Mouse (Mus musculus) kidney, adult 2 months (tissue): ENCODE data around the gene Anapc7. TPM values are rescaled to one million over a fixed set of nuclear protein-coding genes. Genes with fewer than 3 reads are reported as not detected.

Experiments
- DNase-seq: peaks from one replicate; pipeline ENCODE4 v3.0.0; 2021
- H3K27ac ChIP-seq: fragments of 200-500 bp; 2 replicates; pipeline ENCODE4 v1.5.1; 2012; ENCODE audit warnings: low read depth, low read length, control low read depth, inconsistent platforms; ENCODE audit not compliant: insufficient read depth
- H3K27me3 ChIP-seq: fragments of 200-500 bp; replicated peaks from 2 replicates; pipeline ENCODE4 v1.6.1; 2012; ENCODE audit warnings: mild to moderate bottlenecking, moderate library complexity, low read length, inconsistent platforms; ENCODE audit not compliant: control insufficient read depth, insufficient read depth
- H3K36me3 ChIP-seq: fragments of 200-500 bp; 2 replicates; pipeline ENCODE4 v1.6.1; 2012; ENCODE audit warnings: mild to moderate bottlenecking, moderate library complexity, low read length, inconsistent platforms; ENCODE audit not compliant: control insufficient read depth, insufficient read depth
- H3K4me1 ChIP-seq: fragments of 200-500 bp; 2 replicates; pipeline ENCODE4 v1.6.1; 2011; ENCODE audit warnings: low read length; ENCODE audit not compliant: control insufficient read depth, insufficient read depth
- H3K4me3 ChIP-seq: fragments of 200-500 bp; 2 replicates; pipeline ENCODE4 v1.5.1; 2011; ENCODE audit warnings: mild to moderate bottlenecking, low read depth, low read length, control low read depth; ENCODE audit not compliant: insufficient read depth
- CTCF ChIP-seq: fragments of 200-500 bp; conservative IDR thresholded peaks from 2 replicates; pipeline ENCODE4 v1.5.1; 2011; ENCODE audit warnings: low read depth, mild to moderate bottlenecking, control low read depth, low read length, moderate library complexity, mixed read lengths; ENCODE audit not compliant: insufficient read depth, insufficient read length
- POLR2A ChIP-seq: fragments of 200-500 bp; IDR thresholded peaks from one replicate; pipeline ENCODE4 v1.6.1; 2011; ENCODE audit warnings: low read depth, low read length, control low read depth
- WGBS: fragments of 180-500 bp; shearing (Covaris S2); methylation state at CpG from one replicate; pipeline ENCODE4 v1.1.7; 2018; 5-methylcytosine and 5-hydroxymethylcytosine counted together
- polyA plus RNA-seq: library from polyadenylated mRNA; depleted of rRNA; stranded (reverse); fragments of >200 nt; gene quantifications from 2 replicates; pipeline ENCODE4 v1.2.3, GENCODE M21; 2012; rRNA removed

Gene Anapc7
- polyA plus RNA-seq = 30.3 and 33.5 TPM in 2 replicates

- 9% methylated on average over 17 of the region's 17 CpGs for WGBS
Measured at GRCm38 (mm10) chr5:122421271-122422068, at the start of gene Anapc7. TSS of gene Anapc7 (plus strand) at chr5:122421693.

GRCm38 (mm10) chr5:122372192-122372769, 49.2 kb upstream of the Anapc7 start, which contains the start of gene Fam216a:
TSS of gene Fam216a (minus strand) at chr5:122372364.
- H3K4me1 ChIP-seq = no peaks in the 10 kb centered on the region
- no peak for TF ChIP-seq POLR2A
- no peak for TF ChIP-seq CTCF
- H3K27me3 ChIP-seq = no peaks in the 10 kb centered on the region
- peak within 1 kb of the TSS; percentile 67 for H3K27ac ChIP-seq
- WGBS = under 1% methylated on average over 53 of the region's 53 CpGs
- H3K36me3 ChIP-seq = no peaks in the 10 kb centered on the region
- DNase-seq = peak; percentile 100
- peak within 1 kb of the TSS; percentile 85 for H3K4me3 ChIP-seq

More at GRCm38 (mm10) chr5:122421271-122422068, at the start of gene Anapc7:
- no peak for TF ChIP-seq CTCF
- no peak for TF ChIP-seq POLR2A
- Histone ChIP-seq H3K4me1 (peaks cover 5% of the 10 kb centered on the region; the same call in 1 of the 2 replicates), H3K36me3 (no peaks in the 10 kb centered on the region), H3K4me3 (peak within 1 kb of the TSS; percentile 98), H3K27me3 (no peaks in the 10 kb centered on the region), H3K27ac (peak within 1 kb of the TSS; percentile 88)
- peak; percentile 74 for DNase-seq

GRCm38 (mm10) chr5:122372878-122373277, 48.6 kb upstream of the Anapc7 start:
- 12% methylated on average over 5 of the region's 5 CpGs for WGBS
- Histone ChIP-seq H3K4me3 (peak overlapping the region; percentile 79), H3K4me1 (no peaks in the 10 kb centered on the region), H3K27me3 (no peaks in the 10 kb centered on the region), H3K36me3 (no peaks in the 10 kb centered on the region), H3K27ac (peak overlapping the region; percentile 67; the same call in 1 of the 2 replicates)
- no peak for TF ChIP-seq CTCF
- TF ChIP-seq POLR2A = no peak
- no peak for DNase-seq

GRCm38 (mm10) chr5:122377101-122377833, 44.2 kb upstream of the Anapc7 start:
- WGBS = 88% methylated on average over 4 of the region's 4 CpGs
- TF ChIP-seq CTCF (no peak), POLR2A (no peak)
- peaks cover 2% of the 10 kb centered on the region for H3K36me3 ChIP-seq

GRCm38 (mm10) chr5:122378171-122378570, 43.3 kb upstream of the Anapc7 start:
- 94% methylated on average over 12 of the region's 12 CpGs for WGBS
- peaks cover 2% of the 10 kb centered on the region for H3K36me3 ChIP-seq
- H3K27me3 ChIP-seq = no peaks in the 10 kb centered on the region
- no peak for DNase-seq
- no peak overlapping the region for H3K4me3 ChIP-seq
- TF ChIP-seq POLR2A (no peak), CTCF (no peak)
- H3K27ac ChIP-seq = no peak overlapping the region
- no peaks in the 10 kb centered on the region for H3K4me1 ChIP-seq

More at GRCm38 (mm10) chr5:122377101-122377833, 44.2 kb upstream of the Anapc7 start:
- Histone ChIP-seq H3K4me1 (no peaks in the 10 kb centered on the region), H3K27ac (no peak overlapping the region), H3K27me3 (no peaks in the 10 kb centered on the region), H3K4me3 (no peak overlapping the region)
- DNase-seq = no peak

GRCm38 (mm10) chr5:122379374-122380155, 41.9 kb upstream of the Anapc7 start:
- WGBS = 42% methylated on average over 11 of the region's 11 CpGs
- H3K4me3 ChIP-seq = no peak overlapping the region
- H3K4me1 ChIP-seq = no peaks in the 10 kb centered on the region
- H3K36me3 ChIP-seq = peaks cover 2% of the 10 kb centered on the region
- no peaks in the 10 kb centered on the region for H3K27me3 ChIP-seq
- peak; percentile 94 for TF ChIP-seq CTCF
- TF ChIP-seq POLR2A = no peak
- no peak overlapping the region for H3K27ac ChIP-seq
- DNase-seq = peak; percentile 78
